Mouse (Mus musculus): Measurements from ENCODE around the gene Lzic.

GRCm38 (mm10) chr4:149539441-149539840, 54.4 kb downstream of the Lzic start:
- TF ChIP-seq POLR2A (IDR thresholded peaks at IDR 0.05; ENCODE audit: borderline replicate concordance, low read depth, low read length) (no peak), CTCF (IDR thresholded peaks at IDR 0.05; ENCODE audit: low read depth, low read length) (no peak)

Data from bone marrow macrophage, adult 2 months (primary cell).